Mouse (Mus musculus): Measurements from ENCODE around the gene Adam30. TPM values are rescaled to one million over a fixed set of nuclear protein-coding genes. Genes with fewer than 3 reads are reported as not detected.

Adam30 gene
- total RNA-seq, 1 experiment = 0.18 TPM

- Histone ChIP-seq H3K4me3 (ENCODE audit: insufficient read depth in 1 of 2, low read depth in 1 of 2, low read length in 2 of 2, poor library complexity in 1 of 2, severe bottlenecking in 1 of 2) (no peak overlapping the region), H3K4me1 (ENCODE audit: control insufficient read depth in 2 of 2, insufficient read depth in 2 of 2, low read length in 2 of 2, poor library complexity in 1 of 2) (0 out of 4 replicates have a peak, but pooled peaks cover 0 to 2% of the 10 kb centered on the region in 2 experiments), H3K9me3 (ENCODE audit: control insufficient read depth, insufficient read depth, low read depth, low read length) (no peaks in the 10 kb centered on the region), H3K9ac (ENCODE audit: insufficient read depth, low read depth, low read length, poor library complexity, severe bottlenecking) (no peak overlapping the region), H3K27ac (ENCODE audit: insufficient read depth, low read depth, low read length, poor library complexity, severe bottlenecking) (no peak overlapping the region), H3K36me3 (ENCODE audit: control insufficient read depth, insufficient read depth, low read length, poor library complexity, severe bottlenecking) (peaks cover 16% of the 10 kb centered on the region)
- TF ChIP-seq ZNF384 (IDR thresholded peaks at IDR 0.05; ENCODE audit: low read depth, low read length) (no peak), HCFC1 (IDR thresholded peaks at IDR 0.05; ENCODE audit: borderline replicate concordance, insufficient read depth, low read length) (no peak), ZC3H11A (IDR thresholded peaks at IDR 0.05; ENCODE audit: borderline replicate concordance, low read depth, low read length) (no peak), CHD2 (IDR thresholded peaks at IDR 0.05; ENCODE audit: low read depth, low read length) (no peak), MAFK (IDR thresholded peaks at IDR 0.05; ENCODE audit: insufficient read depth, low read depth, low read length) (no peak)
- in situ Hi-C loops (cut with MboI; ENCODE audit: low sequenced_read_pairs in 2 of 2, unreplicated experiment in 2 of 2) = no loop called here
- no peak for DNase-seq (ENCODE audit: low read depth, low spot score)
These were observed 9.4 kb upstream of the Adam30 start for GRCm38 (mm10) chr3:98151016-98151415.

GRCm38 (mm10) chr3:98153460-98153859 lies 7.0 kb upstream of the Adam30 start:
- Histone ChIP-seq H3K9ac (ENCODE audit: insufficient read depth, low read depth, low read length, poor library complexity, severe bottlenecking) (no peak overlapping the region), H3K4me1 (ENCODE audit: control insufficient read depth in 2 of 2, insufficient read depth in 2 of 2, low read length in 2 of 2, poor library complexity in 1 of 2) (no peaks in the 10 kb centered on the region), H3K27ac (ENCODE audit: insufficient read depth, low read depth, low read length, poor library complexity, severe bottlenecking) (no peak overlapping the region), H3K9me3 (ENCODE audit: control insufficient read depth, insufficient read depth, low read depth, low read length) (no peaks in the 10 kb centered on the region), H3K36me3 (ENCODE audit: control insufficient read depth, insufficient read depth, low read length, poor library complexity, severe bottlenecking) (no peaks in the 10 kb centered on the region), H3K4me3 (ENCODE audit: insufficient read depth in 1 of 2, low read depth in 1 of 2, low read length in 2 of 2, poor library complexity in 1 of 2, severe bottlenecking in 1 of 2) (no peak overlapping the region)
- no peak for DNase-seq (ENCODE audit: low read depth, low spot score)
- in situ Hi-C loops (cut with MboI; ENCODE audit: low sequenced_read_pairs in 2 of 2, unreplicated experiment in 2 of 2) = no loop called here
- no peak for TF ChIP-seq MAFK (IDR thresholded peaks at IDR 0.05; ENCODE audit: insufficient read depth, low read depth, low read length)
- TF ChIP-seq ZNF384 (IDR thresholded peaks at IDR 0.05; ENCODE audit: low read depth, low read length) = no peak
- TF ChIP-seq CHD2 (IDR thresholded peaks at IDR 0.05; ENCODE audit: low read depth, low read length) = no peak
- TF ChIP-seq ZC3H11A (IDR thresholded peaks at IDR 0.05; ENCODE audit: borderline replicate concordance, low read depth, low read length) = no peak
- TF ChIP-seq HCFC1 (IDR thresholded peaks at IDR 0.05; ENCODE audit: borderline replicate concordance, insufficient read depth, low read length) = no peak

- TF ChIP-seq MAFK (IDR thresholded peaks at IDR 0.05; ENCODE audit: insufficient read depth, low read depth, low read length) (no peak), ZNF384 (IDR thresholded peaks at IDR 0.05; ENCODE audit: low read depth, low read length) (no peak), CHD2 (IDR thresholded peaks at IDR 0.05; ENCODE audit: low read depth, low read length) (no peak), HCFC1 (IDR thresholded peaks at IDR 0.05; ENCODE audit: borderline replicate concordance, insufficient read depth, low read length) (no peak), ZC3H11A (IDR thresholded peaks at IDR 0.05; ENCODE audit: borderline replicate concordance, low read depth, low read length) (no peak)
- in situ Hi-C loops (cut with MboI; ENCODE audit: low sequenced_read_pairs in 2 of 2, unreplicated experiment in 2 of 2) = no loop called here
- no peaks in the 10 kb centered on the region for H3K4me1 ChIP-seq (ENCODE audit: control insufficient read depth in 2 of 2, insufficient read depth in 2 of 2, low read length in 2 of 2, poor library complexity in 1 of 2)
- H3K9ac ChIP-seq (ENCODE audit: insufficient read depth, low read depth, low read length, poor library complexity, severe bottlenecking) = no peak overlapping the region
- no peaks in the 10 kb centered on the region for H3K9me3 ChIP-seq (ENCODE audit: control insufficient read depth, insufficient read depth, low read depth, low read length)
- H3K4me3 ChIP-seq (ENCODE audit: insufficient read depth in 1 of 2, low read depth in 1 of 2, low read length in 2 of 2, poor library complexity in 1 of 2, severe bottlenecking in 1 of 2) = no peak overlapping the region
- no peaks in the 10 kb centered on the region for H3K36me3 ChIP-seq (ENCODE audit: control insufficient read depth, insufficient read depth, low read length, poor library complexity, severe bottlenecking)
- no peak for DNase-seq (ENCODE audit: low read depth, low spot score)
- no peak overlapping the region for H3K27ac ChIP-seq (ENCODE audit: insufficient read depth, low read depth, low read length, poor library complexity, severe bottlenecking)
These were observed 4.3 kb upstream of the Adam30 start for GRCm38 (mm10) chr3:98156158-98156557.

GRCm38 (mm10) chr3:98157073-98157472 lies 3.4 kb upstream of the Adam30 start:
- Histone ChIP-seq H3K4me3 (ENCODE audit: insufficient read depth in 1 of 2, low read depth in 1 of 2, low read length in 2 of 2, poor library complexity in 1 of 2, severe bottlenecking in 1 of 2) (no peak overlapping the region), H3K27ac (ENCODE audit: insufficient read depth, low read depth, low read length, poor library complexity, severe bottlenecking) (no peak overlapping the region)
- in situ Hi-C loops (cut with MboI; ENCODE audit: low sequenced_read_pairs in 2 of 2, unreplicated experiment in 2 of 2) = no loop called here

GRCm38 (mm10) chr3:98157585-98157984 lies 2.8 kb upstream of the Adam30 start:
- no peaks in the 10 kb centered on the region for H3K36me3 ChIP-seq (ENCODE audit: control insufficient read depth, insufficient read depth, low read length, poor library complexity, severe bottlenecking)
- no peak overlapping the region for H3K9ac ChIP-seq (ENCODE audit: insufficient read depth, low read depth, low read length, poor library complexity, severe bottlenecking)
- in situ Hi-C loops (cut with MboI; ENCODE audit: low sequenced_read_pairs in 2 of 2, unreplicated experiment in 2 of 2) = no loop called here
- no peak overlapping the region for H3K4me3 ChIP-seq (ENCODE audit: insufficient read depth in 1 of 2, low read depth in 1 of 2, low read length in 2 of 2, poor library complexity in 1 of 2, severe bottlenecking in 1 of 2)
- DNase-seq (ENCODE audit: low read depth, low spot score) = no peak
- no peak for TF ChIP-seq HCFC1 (IDR thresholded peaks at IDR 0.05; ENCODE audit: borderline replicate concordance, insufficient read depth, low read length)
- H3K27ac ChIP-seq (ENCODE audit: insufficient read depth, low read depth, low read length, poor library complexity, severe bottlenecking) = no peak overlapping the region
- H3K4me1 ChIP-seq (ENCODE audit: control insufficient read depth in 2 of 2, insufficient read depth in 2 of 2, low read length in 2 of 2, poor library complexity in 1 of 2) = no peaks in the 10 kb centered on the region
- no peaks in the 10 kb centered on the region for H3K9me3 ChIP-seq (ENCODE audit: control insufficient read depth, insufficient read depth, low read depth, low read length)

More at GRCm38 (mm10) chr3:98157073-98157472, 3.4 kb upstream of the Adam30 start:
- no peaks in the 10 kb centered on the region for H3K9me3 ChIP-seq (ENCODE audit: control insufficient read depth, insufficient read depth, low read depth, low read length)
- no peak for DNase-seq (ENCODE audit: low read depth, low spot score)
- no peak overlapping the region for H3K9ac ChIP-seq (ENCODE audit: insufficient read depth, low read depth, low read length, poor library complexity, severe bottlenecking)
- no peaks in the 10 kb centered on the region for H3K4me1 ChIP-seq (ENCODE audit: control insufficient read depth in 2 of 2, insufficient read depth in 2 of 2, low read length in 2 of 2, poor library complexity in 1 of 2)
- TF ChIP-seq MAFK (IDR thresholded peaks at IDR 0.05; ENCODE audit: insufficient read depth, low read depth, low read length) = no peak
- TF ChIP-seq CHD2 (IDR thresholded peaks at IDR 0.05; ENCODE audit: low read depth, low read length) = no peak
- TF ChIP-seq ZC3H11A (IDR thresholded peaks at IDR 0.05; ENCODE audit: borderline replicate concordance, low read depth, low read length) = no peak
- no peak for TF ChIP-seq ZNF384 (IDR thresholded peaks at IDR 0.05; ENCODE audit: low read depth, low read length)
- TF ChIP-seq HCFC1 (IDR thresholded peaks at IDR 0.05; ENCODE audit: borderline replicate concordance, insufficient read depth, low read length) = no peak
- H3K36me3 ChIP-seq (ENCODE audit: control insufficient read depth, insufficient read depth, low read length, poor library complexity, severe bottlenecking) = no peaks in the 10 kb centered on the region

All from ES-E14 (cell line).